Mouse (Mus musculus) heart, postnatal 36 days (tissue): Measurements from ENCODE around the gene Gm20916. TPM values are rescaled to one million over a fixed set of nuclear protein-coding genes. Genes with fewer than 3 reads are reported as not detected.
"Not testable (repeated sequence)": the region's sequence is repeated elsewhere in the genome, so short reads cannot be mapped to it uniquely, and the experiment has no call there.

Experiments
- DNase-seq, 2 experiments: peaks; one replicate each; pipeline ENCODE4 v3.0.0; 2021 to 2022
- intact Hi-C: fragments of 180-260 bp; cut with DNase I; formaldehyde crosslinking; loops from one replicate; pipeline ENCODE4 v1.15.1; 2025
- total RNA-seq, 2 experiments: library from RNA; stranded (reverse); gene quantifications; 2 replicates each; pipeline ENCODE4 v1.2.3; 2021

Gm20916 gene
- not detected for total RNA-seq

GRCm38 (mm10) chrY:79319265-79319664 lies at the start of gene Gm20916:
Gm20916 (plus strand) TSS chrY:79319565.
- intact Hi-C loops, DNase-seq: not testable (repeated sequence)

Other genes with a start within 250 kb of the Gm20916 start
- gene Gm20917, start 168.4 kb upstream of the Gm20916 start, total RNA-seq, result not detected